Mouse (Mus musculus) CH12.LX (cell line): ENCODE data around the gene Lnx1. TPM values are rescaled to one million over a fixed set of nuclear protein-coding genes. Genes with fewer than 3 reads are reported as not detected.

Source experiments
- DNase-seq: peaks from one replicate; pipeline ENCODE4 v3.0.0-alpha.2; 2013; ENCODE audit errors: extremely low read depth
- H3K27ac ChIP-seq: 2 replicates; pipeline ENCODE4 v1.5.1; 2012; ENCODE audit warnings: low read depth, mild to moderate bottlenecking, control low read depth, moderate library complexity; ENCODE audit not compliant: insufficient read depth
- H3K27me3 ChIP-seq: replicated peaks from 2 replicates; pipeline ENCODE3; 2012; ENCODE audit warnings: inconsistent platforms
- H3K36me3 ChIP-seq, 2 experiments: replicated peaks in 1 of 2; 2 replicates each; pipeline versions ENCODE3 to v1.6.1; 2012; ENCODE audit warnings: inconsistent platforms in 1 of 2, low read length in 1 of 2, mild to moderate bottlenecking in 1 of 2, mixed read lengths in 1 of 2, moderate library complexity in 1 of 2; ENCODE audit not compliant: control insufficient read depth in 1 of 2, insufficient read depth in 1 of 2
- H3K4me1 ChIP-seq, 2 experiments: 2 replicates each; pipeline ENCODE4 v1.6.1; 2012; ENCODE audit warnings: inconsistent platforms in 1 of 2, moderate library complexity in 1 of 2; ENCODE audit not compliant: insufficient read depth in 2 of 2, control insufficient read depth in 1 of 2
- H3K4me2 ChIP-seq: 2 replicates; pipeline ENCODE4 v1.6.1; 2012; ENCODE audit warnings: low read depth, mild to moderate bottlenecking, control low read depth; ENCODE audit not compliant: poor library complexity, insufficient read depth, severe bottlenecking
- H3K4me3 ChIP-seq, 3 experiments: fragments of 150-350 bp in 1 of 3; sonication (generic) in 1 of 3; replicated peaks in 1 of 3; 2 replicates each; pipeline versions ENCODE3 to v1.5.1; 2011 to 2012; ENCODE audit warnings: low read depth in 2 of 3, low read length in 2 of 3, mild to moderate bottlenecking in 2 of 3, moderate library complexity in 2 of 3, control low read depth in 1 of 3, improper control_type of control experiment in 1 of 3, inconsistent platforms in 1 of 3, mixed read lengths in 1 of 3; ENCODE audit not compliant: poor library complexity in 1 of 3
- H3K79me2 ChIP-seq: replicated peaks from 2 replicates; pipeline ENCODE4 v1.6.1; 2012; ENCODE audit warnings: mild to moderate bottlenecking, moderate library complexity; ENCODE audit not compliant: control insufficient read depth, poor library complexity, insufficient read depth, severe bottlenecking; ENCODE audit errors: extremely low read depth
- H3K9ac ChIP-seq: 2 replicates; pipeline ENCODE4 v1.6.1; 2012; ENCODE audit warnings: low read depth, mild to moderate bottlenecking, control low read depth, moderate library complexity; ENCODE audit not compliant: insufficient read depth
- H3K9me3 ChIP-seq: replicated peaks from 2 replicates; pipeline ENCODE3; 2012; ENCODE audit warnings: low read length, inconsistent platforms, mixed read lengths
- CHD1 ChIP-seq: IDR thresholded peaks from 2 replicates; pipeline ENCODE4 v1.6.1; 2012; ENCODE audit warnings: low read depth, low read length, improper control_type of control experiment, inconsistent platforms
- CTCF ChIP-seq, 2 experiments: IDR thresholded peaks in 1 of 2; conservative IDR thresholded peaks in 1 of 2; 2 replicates each; pipeline ENCODE4 v1.5.1; 2011 to 2012; ENCODE audit warnings: low read depth in 2 of 2, low read length in 2 of 2, improper control_type of control experiment in 1 of 2, inconsistent platforms in 1 of 2, mild to moderate bottlenecking in 1 of 2, moderate library complexity in 1 of 2
- ELF1 ChIP-seq: IDR thresholded peaks from 2 replicates; pipeline ENCODE4 v1.6.1; 2014; ENCODE audit warnings: low read depth, mild to moderate bottlenecking, inconsistent platforms, low read length, improper control_type of control experiment
- EP300 ChIP-seq: IDR thresholded peaks from 2 replicates; pipeline ENCODE4 v1.6.1; 2011; ENCODE audit warnings: low read length, improper control_type of control experiment
- ETS1 ChIP-seq: conservative IDR thresholded peaks from 2 replicates; pipeline ENCODE4 v1.6.1; 2012; ENCODE audit warnings: low read depth, mild to moderate bottlenecking, inconsistent platforms, low read length, improper control_type of control experiment, moderate library complexity
- GABPA ChIP-seq: IDR thresholded peaks from 2 replicates; pipeline ENCODE4 v1.6.1; 2012; ENCODE audit warnings: low read depth, low read length, improper control_type of control experiment, inconsistent platforms; ENCODE audit not compliant: insufficient replicate concordance
- IRF4 ChIP-seq: IDR thresholded peaks from 2 replicates; pipeline ENCODE4 v1.6.1; 2014; ENCODE audit warnings: low read depth, mild to moderate bottlenecking, inconsistent platforms, low read length, improper control_type of control experiment
- MAFK ChIP-seq: IDR thresholded peaks from 2 replicates; pipeline ENCODE4 v1.6.1; 2011; ENCODE audit warnings: low read length, improper control_type of control experiment; ENCODE audit not compliant: insufficient replicate concordance
- MAX ChIP-seq: IDR thresholded peaks from 2 replicates; pipeline ENCODE4 v1.6.1; 2011; ENCODE audit warnings: low read length, improper control_type of control experiment
- MAZ ChIP-seq: IDR thresholded peaks from 2 replicates; pipeline ENCODE4 v1.6.1; 2012; ENCODE audit warnings: low read depth, mild to moderate bottlenecking, inconsistent platforms, low read length, improper control_type of control experiment, moderate library complexity
- NELFE ChIP-seq: IDR thresholded peaks from 2 replicates; pipeline ENCODE4 v1.6.1; 2011; ENCODE audit warnings: low read depth, low read length, improper control_type of control experiment
- POLR2AphosphoS2 ChIP-seq: IDR thresholded peaks from 2 replicates; pipeline ENCODE4 v1.6.1; 2011; ENCODE audit warnings: low read depth, low read length, improper control_type of control experiment
- RAD21 ChIP-seq: IDR thresholded peaks from 2 replicates; pipeline ENCODE4 v1.6.1; 2011; ENCODE audit warnings: low read depth, mild to moderate bottlenecking, low read length, improper control_type of control experiment, moderate library complexity
- SMC3 ChIP-seq: IDR thresholded peaks from 2 replicates; pipeline ENCODE4 v1.6.1; 2011; ENCODE audit warnings: low read depth, low read length, improper control_type of control experiment
- TCF12 ChIP-seq: IDR thresholded peaks from 2 replicates; pipeline ENCODE4 v1.6.1; 2014; ENCODE audit warnings: low read depth, mild to moderate bottlenecking, inconsistent platforms, low read length, improper control_type of control experiment
- ZMIZ1 ChIP-seq: IDR thresholded peaks from 2 replicates; pipeline ENCODE4 v1.6.1; 2012; ENCODE audit warnings: low read depth, mild to moderate bottlenecking, inconsistent platforms, low read length, improper control_type of control experiment
- dilution Hi-C: fragments of 300-500 bp; cut with MboI; formaldehyde crosslinking; loops from 2 replicates; pipeline ENCODE4 v1.14.3; 2020; ENCODE audit warnings: low sequenced_read_pairs; ENCODE audit not compliant: extremely low pct_unique_long_range_greater_than_20kb, extremely low pct_ligation_motif_present
- in situ Hi-C: fragments of 300-500 bp; cut with MboI; formaldehyde crosslinking; loops from 3 replicates; pipeline ENCODE4 v1.14.3; 2019; ENCODE audit warnings: low sequenced_read_pairs, low pct_ligation_motif_present, low pct_unique_long_range_greater_than_20kb, mixed read lengths
- polyA plus RNA-seq: library from polyadenylated mRNA; unstranded; fragments of >175 nt; gene quantifications from 2 replicates; pipeline ENCODE4 v1.2.1, GENCODE M21; 2012; ENCODE audit warnings: low read depth; ENCODE audit not compliant: insufficient read length
- total RNA-seq, 2 experiments: library from RNA; depleted of rRNA; stranded (reverse); fragments of 300-350 nt in 1 of 2; fragments of >200 nt in 1 of 2; gene quantifications; 2 replicates each; pipeline ENCODE4 v1.2.3; 2012 to 2014

The Lnx1 gene
- total and polyA plus RNA-seq, 3 experiments, result 0.08 to 0.26 (median 0.16) TPM

DNA sequence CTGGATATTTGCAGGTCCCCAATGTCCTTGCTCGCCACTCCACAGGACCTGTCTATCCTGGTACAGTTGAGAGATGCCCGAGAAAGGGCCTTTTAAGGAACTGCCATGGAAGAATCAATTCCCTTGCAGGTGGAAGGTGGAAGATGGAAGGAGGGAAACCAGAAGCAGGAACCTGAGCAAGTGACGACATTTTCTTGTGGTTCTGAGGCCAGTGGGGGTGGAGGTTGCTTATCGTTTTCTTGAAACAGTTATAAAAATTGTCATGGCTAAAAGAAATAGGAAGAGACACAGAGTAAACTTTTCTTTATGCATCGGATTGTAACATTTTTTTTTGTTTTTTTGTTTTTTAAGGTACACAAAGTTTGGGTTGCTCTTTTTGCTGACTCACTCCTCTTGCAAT is 46.3 kb downstream of the Lnx1 start:
- Histone ChIP-seq H3K27me3 (no peaks in the 10 kb centered on the region), H3K4me1 (no peaks in the 10 kb centered on the region), H3K9ac (no peak overlapping the region), H3K27ac (no peak overlapping the region), H3K9me3 (no peaks in the 10 kb centered on the region), H3K4me3 (no peak overlapping the region), H3K79me2 (no peaks in the 10 kb centered on the region), H3K4me2 (no peak overlapping the region)
- in situ Hi-C loops (loop anchor here (25.0 kb wide), 1 partner anchor 281 kb away; no protein-coding TSS in a partner anchor), dilution Hi-C loops (no loop called here)
- no peak for DNase-seq
- TF ChIP-seq ZMIZ1 (no peak), CHD1 (no peak)
- TF ChIP-seq, all 38 proteins: peak for 0
- no peaks in the 10 kb centered on the region for H3K36me3 ChIP-seq

DNA sequence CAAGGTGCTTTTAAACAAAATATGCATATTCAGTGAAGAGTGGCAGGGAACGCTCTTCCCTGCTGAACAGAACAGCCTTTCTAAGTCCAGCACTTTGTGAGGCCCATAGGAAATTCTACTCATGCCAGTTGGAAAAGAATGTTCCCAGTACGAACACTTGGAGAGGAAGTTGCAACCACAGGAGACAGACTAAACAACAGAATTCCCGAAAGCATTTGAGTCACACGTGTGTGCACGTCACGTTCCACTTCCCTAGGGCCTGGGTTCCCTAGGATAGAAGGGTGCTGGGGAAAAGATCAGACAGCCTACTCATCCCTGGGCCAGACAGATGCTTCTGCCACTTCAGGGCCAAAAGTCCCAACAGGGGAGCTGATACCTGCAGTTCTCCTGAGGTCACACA is 48.2 kb downstream of the Lnx1 start:
- Histone ChIP-seq H3K36me3 (no peaks in the 10 kb centered on the region), H3K4me2 (no peak overlapping the region), H3K4me1 (no peaks in the 10 kb centered on the region), H3K9ac (no peak overlapping the region), H3K9me3 (no peaks in the 10 kb centered on the region), H3K27ac (no peak overlapping the region), H3K4me3 (no peak overlapping the region), H3K79me2 (no peaks in the 10 kb centered on the region), H3K27me3 (no peaks in the 10 kb centered on the region)
- dilution Hi-C loops (no loop called here), in situ Hi-C loops (loop anchor here (25.0 kb wide), 1 partner anchor 283 kb away; no protein-coding TSS in a partner anchor)
- no peak for DNase-seq
- TF ChIP-seq MAX (no peak), NELFE (no peak)

- H3K9ac ChIP-seq, result no peak overlapping the region
- no peak for TF ChIP-seq ELF1
- no peak for TF ChIP-seq ETS1
- TF ChIP-seq RAD21, result no peak
- TF ChIP-seq CTCF (conservative IDR thresholded peaks at IDR 0.05 in 1 of 2, IDR thresholded peaks at IDR 0.05 in 1 of 2; ENCODE audit: low read depth in 2 of 2, low read length in 2 of 2), result no peak
- no peak for TF ChIP-seq SMC3
- TF ChIP-seq EP300, result no peak
- no peak for TF ChIP-seq TCF12
- TF ChIP-seq POLR2AphosphoS2, result no peak
- no peak for TF ChIP-seq MAFK
- no peak for TF ChIP-seq GABPA
- TF ChIP-seq IRF4, result no peak
- no peak for TF ChIP-seq ZMIZ1
- TF ChIP-seq CHD1, result no peak
- TF ChIP-seq MAZ, result no peak
- H3K4me2 ChIP-seq, result no peak overlapping the region
- no peak overlapping the region for H3K27ac ChIP-seq
- no peaks in the 10 kb centered on the region for H3K9me3 ChIP-seq
- H3K36me3 ChIP-seq, result no peaks in the 10 kb centered on the region
- H3K4me3 ChIP-seq, result no peak overlapping the region
- in situ Hi-C loops (loop anchor here (25.0 kb wide), 1 partner anchor 284 kb away; no protein-coding TSS in a partner anchor), dilution Hi-C loops (no loop called here)
- no peak for DNase-seq
- no peaks in the 10 kb centered on the region for H3K27me3 ChIP-seq
- H3K4me1 ChIP-seq, result no peaks in the 10 kb centered on the region
- H3K79me2 ChIP-seq, result no peaks in the 10 kb centered on the region
Observed at GRCm38 (mm10) chr5:74653766-74654165, 48.9 kb downstream of the Lnx1 start.
